Mouse (Mus musculus): ENCODE measurements around the gene Cd200r4. TPM values are rescaled to one million over a fixed set of nuclear protein-coding genes. Genes with fewer than 3 reads are reported as not detected.

Gene Cd200r4
- 1.0 and 1.1 TPM in 2 replicates for total RNA-seq (2023)

DNA sequence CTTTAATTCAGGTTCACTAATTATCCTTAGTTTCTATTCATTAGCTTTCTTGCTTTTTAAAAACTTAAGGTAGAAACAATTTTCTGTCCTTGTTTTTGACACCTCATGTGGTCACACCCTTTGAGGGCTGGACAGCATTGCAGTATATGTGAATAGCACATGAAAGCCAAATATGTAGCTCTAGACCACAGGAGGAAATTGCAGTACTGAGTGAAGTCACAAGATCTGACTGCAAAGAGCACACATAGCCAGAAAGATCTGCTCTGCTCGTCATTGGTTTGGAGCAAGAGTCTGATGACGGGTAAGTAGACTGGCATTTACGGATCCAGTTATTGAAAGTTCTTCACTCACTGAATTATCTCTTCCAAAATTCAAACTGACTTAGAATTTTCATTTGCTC is at the start of gene Cd200r4:
Cd200r4 (plus strand) TSS at position 190 of the 400 bp plus-strand sequence.

DNA sequence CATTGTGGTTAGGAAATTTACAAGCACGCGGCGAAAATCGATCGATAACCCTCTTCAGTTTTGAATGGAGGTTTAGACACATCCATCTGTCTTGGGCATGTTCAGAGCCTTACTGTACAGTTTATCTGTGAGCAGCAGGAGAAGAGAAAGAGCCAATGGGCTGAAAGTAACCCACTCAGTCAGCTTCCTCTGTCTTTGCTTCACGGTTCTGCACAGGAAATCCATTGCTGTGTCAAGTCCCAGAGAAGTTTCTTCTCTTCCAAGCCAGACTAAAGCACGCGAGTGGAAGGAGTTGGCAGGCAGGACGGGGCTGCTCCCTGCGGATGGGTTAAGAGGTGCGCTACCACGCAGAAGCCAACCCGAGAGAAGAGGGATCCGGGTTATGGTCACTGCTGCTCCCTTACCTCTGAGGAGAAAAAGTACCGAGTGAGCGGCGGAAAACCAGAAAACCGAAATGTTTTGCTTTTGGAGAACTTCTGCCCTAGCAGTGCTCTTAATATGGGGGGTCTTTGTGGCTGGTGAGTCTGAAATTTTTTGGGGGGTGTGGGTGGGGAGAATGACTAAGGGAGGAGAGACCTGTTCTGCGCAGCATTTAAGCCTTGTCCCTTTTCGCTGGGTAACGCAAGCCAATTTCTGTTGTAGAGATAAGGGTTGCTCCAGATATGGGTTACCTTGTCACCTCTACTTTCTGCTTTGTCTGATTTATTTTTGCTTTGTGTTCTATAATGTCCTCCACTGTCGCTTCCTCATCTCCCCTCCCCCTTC is 45.8 kb upstream of the Cd200r4 start, which contains the start of gene Cd200r1:
Cd200r1 (plus strand) TSS at position 182 of the 765 bp plus-strand sequence.

DNA sequence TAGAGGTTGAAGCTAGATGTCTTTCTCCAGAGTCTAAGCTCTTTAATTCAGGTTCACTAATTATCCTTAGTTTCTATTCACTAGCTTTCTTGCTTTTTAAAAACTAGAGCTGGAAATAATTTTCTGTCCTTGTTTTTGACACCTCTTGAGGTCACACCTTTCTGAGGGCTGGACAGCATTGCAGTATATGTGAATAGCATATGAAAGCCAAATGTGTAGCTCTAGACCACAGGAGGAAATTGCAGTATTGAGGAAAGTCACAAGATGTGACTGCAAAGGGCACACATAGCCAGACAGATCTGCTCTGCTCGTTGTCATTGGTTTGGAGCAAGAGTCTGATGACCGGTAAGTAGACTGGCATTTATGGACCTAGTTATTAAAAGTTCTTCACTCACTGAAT is 55.3 kb downstream of the Cd200r4 start, which contains the start of gene Cd200r2:
Cd200r2 (plus strand) TSS at position 301 of the 400 bp plus-strand sequence.

Other genes starting within 250 kb of the Cd200r4 start
- 8.1 and 13.5 TPM in 2 replicates for gene Nepro, start 87.4 kb upstream of the Cd200r4 start, total RNA-seq (2023)
- gene Gtpbp8, start 65.4 kb upstream of the Cd200r4 start, total RNA-seq (2023): 6.7 and 9.9 TPM in 2 replicates
- gene Cd200r1, start 46.0 kb upstream of the Cd200r4 start, total RNA-seq (2023): 10.3 and 12.7 TPM in 2 replicates
- 0.25 TPM in 1 of 2 replicates, not detected in the other for gene Cd200r2, start 55.4 kb downstream of the Cd200r4 start, total RNA-seq (2023)
- 1.8 and 2.2 TPM in 2 replicates for gene Cd200r3, start 131.9 kb downstream of the Cd200r4 start, total RNA-seq (2023)